Mouse (Mus musculus) left cerebral cortex, adult 2 months (tissue): ENCODE results near the gene Elfn2. TPM values are rescaled to one million over a fixed set of nuclear protein-coding genes. Genes with fewer than 3 reads are reported as not detected.
A peak's percentile ranks its signal among the peaks of the same experiment; 100 is the strongest.

Experiments used
- DNase-seq, 2 experiments: peaks; one replicate each; pipeline ENCODE4 v3.0.0; 2021 to 2022; ENCODE audit warnings: low spot score in 2 of 2, mixed read lengths in 1 of 2; ENCODE audit errors: extremely low spot score in 1 of 2
- H3K27ac ChIP-seq: fragments of 200-600 bp; 2 replicates; pipeline ENCODE4 v1.8.1; 2022
- H3K4me3 ChIP-seq: fragments of 200-600 bp; 2 replicates; pipeline ENCODE4 v1.8.1; 2022
- CTCF ChIP-seq: fragments of 200-600 bp; IDR thresholded peaks from 2 replicates; pipeline ENCODE4 v1.8.1; 2022; ENCODE audit warnings: antibody characterized with exemption, mild to moderate bottlenecking, moderate library complexity
- intact Hi-C: fragments of 180-260 bp; cut with DNase I; formaldehyde crosslinking; loops from one replicate; pipeline ENCODE4 v1.15.1; 2025
- total RNA-seq, 2 experiments: library from RNA; stranded (reverse); gene quantifications; 2 replicates each; pipeline ENCODE4 v1.2.3; 2021

Gene Elfn2
- total RNA-seq, 2 experiments from 2014 or later: 144 to 177 TPM

GRCm38 (mm10) chr15:78744206-78744605 lies 25.6 kb upstream of the Elfn2 start:
- peak; percentile 100 for TF ChIP-seq CTCF
- peak; percentile 73 to 86 for DNase-seq
- no peak overlapping the region for H3K4me3 ChIP-seq
- H3K27ac ChIP-seq: no peak overlapping the region
- intact Hi-C loops: loop anchor here (1.0 to 10.0 kb wide), 4 partner anchors 23 to 299 kb away; no protein-coding TSS in a partner anchor

- intact Hi-C loops: loop anchor here (10.0 kb wide), 1 partner anchor 298 kb away; no protein-coding TSS in a partner anchor
Measured at GRCm38 (mm10) chr15:78742831-78743230, 24.3 kb upstream of the Elfn2 start.

GRCm38 (mm10) chr15:78740662-78741061 lies 22.1 kb upstream of the Elfn2 start:
- H3K27ac ChIP-seq: no peak overlapping the region
- TF ChIP-seq CTCF: no peak
- no peak for DNase-seq
- intact Hi-C loops: loop anchor here (10.0 kb wide), 1 partner anchor 296 kb away; no protein-coding TSS in a partner anchor
- H3K4me3 ChIP-seq: no peak overlapping the region

More at GRCm38 (mm10) chr15:78742831-78743230, 24.3 kb upstream of the Elfn2 start:
- Histone ChIP-seq H3K27ac (no peak overlapping the region), H3K4me3 (no peak overlapping the region)
- TF ChIP-seq CTCF: no peak
- DNase-seq: no peak

- Histone ChIP-seq H3K27ac (no peak overlapping the region), H3K4me3 (no peak overlapping the region)
- no peak for TF ChIP-seq CTCF
- no peak for DNase-seq
- intact Hi-C loops: no loop called here
Measured at GRCm38 (mm10) chr15:78737146-78737545, 18.6 kb upstream of the Elfn2 start.

- H3K4me3 ChIP-seq: no peak overlapping the region
- H3K27ac ChIP-seq: no peak overlapping the region
- DNase-seq: no peak
- intact Hi-C loops: no loop called here
- TF ChIP-seq CTCF: no peak
Measured at GRCm38 (mm10) chr15:78736681-78737100, 18.1 kb upstream of the Elfn2 start.

- intact Hi-C loops: no loop called here
- H3K27ac ChIP-seq: no peak overlapping the region
Measured at GRCm38 (mm10) chr15:78736181-78736579, 17.6 kb upstream of the Elfn2 start.

GRCm38 (mm10) chr15:78735431-78736180 lies 17.0 kb upstream of the Elfn2 start:
- intact Hi-C loops: no loop called here
- DNase-seq: no peak
- Histone ChIP-seq H3K27ac (no peak overlapping the region), H3K4me3 (no peak overlapping the region)
- TF ChIP-seq CTCF: no peak

More at GRCm38 (mm10) chr15:78736181-78736579, 17.6 kb upstream of the Elfn2 start:
- TF ChIP-seq CTCF: no peak
- no peak for DNase-seq
- H3K4me3 ChIP-seq: no peak overlapping the region

- DNase-seq: no peak
- H3K4me3 ChIP-seq: no peak overlapping the region
- no peak for TF ChIP-seq CTCF
- intact Hi-C loops: no loop called here
- H3K27ac ChIP-seq: no peak overlapping the region
Measured at GRCm38 (mm10) chr15:78731830-78732229, 13.3 kb upstream of the Elfn2 start.

- no peak overlapping the region for H3K4me3 ChIP-seq
- intact Hi-C loops: no loop called here
- no peak for TF ChIP-seq CTCF
- no peak for DNase-seq
- no peak overlapping the region for H3K27ac ChIP-seq
Measured at GRCm38 (mm10) chr15:78730315-78731049, 11.9 kb upstream of the Elfn2 start.

GRCm38 (mm10) chr15:78726697-78727096 lies 8.1 kb upstream of the Elfn2 start:
- no peak for TF ChIP-seq CTCF
- Histone ChIP-seq H3K27ac (no peak overlapping the region), H3K4me3 (no peak overlapping the region)
- no peak for DNase-seq
- intact Hi-C loops: no loop called here

- DNase-seq: no peak
- intact Hi-C loops: loop anchor here (1.0 to 2.0 kb wide), 2 partner anchors 24 to 97 kb away; no protein-coding TSS in a partner anchor
- no peak for TF ChIP-seq CTCF
Measured at GRCm38 (mm10) chr15:78720532-78720931, 2.0 kb upstream of the Elfn2 start.

GRCm38 (mm10) chr15:78720094-78720493 lies 1.5 kb upstream of the Elfn2 start:
- TF ChIP-seq CTCF: peak; percentile 78
- 0 out of 2 replicates have a peak overlapping the region, but pooled peaks have one; percentile 32 for H3K27ac ChIP-seq
- H3K4me3 ChIP-seq: no peak overlapping the region
- intact Hi-C loops: loop anchor here (1.0 to 2.0 kb wide), 2 partner anchors 25 to 97 kb away; no protein-coding TSS in a partner anchor
- DNase-seq: peak; percentile 80

More at GRCm38 (mm10) chr15:78720532-78720931, 2.0 kb upstream of the Elfn2 start:
- H3K27ac ChIP-seq: no peak overlapping the region
- H3K4me3 ChIP-seq: no peak overlapping the region
